Mouse (Mus musculus): ENCODE measurements around the gene Fbxl8.
A peak's percentile ranks its signal among the peaks of the same experiment; 100 is the strongest.
"Not testable (repeated sequence)": the region's sequence is repeated elsewhere in the genome, so short reads cannot be mapped to it uniquely, and the experiment has no call there.

DNA sequence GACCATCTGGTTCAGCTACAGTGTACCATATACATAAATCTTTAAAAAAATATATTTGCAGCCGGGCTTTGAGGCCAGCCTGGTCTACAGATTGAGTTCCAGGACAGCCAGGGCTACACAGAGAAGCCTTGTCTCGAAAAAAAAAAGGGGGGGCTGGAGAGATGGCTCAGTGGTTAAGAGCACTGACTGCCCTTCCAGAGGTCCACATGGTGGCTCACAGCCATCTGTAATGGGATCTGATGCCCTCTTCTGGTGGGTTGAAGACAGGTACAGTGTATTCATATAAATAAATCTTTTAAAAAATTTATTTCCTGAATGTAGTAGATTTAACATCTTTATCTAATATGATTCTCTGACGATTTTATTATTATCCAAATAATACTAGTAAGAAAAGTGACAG lies 27.4 kb downstream of the Fbxl8 start:
- peak; percentile 6; the same call in 1 of the 2 replicates for TF ChIP-seq CTCF (IDR thresholded peaks at IDR 0.05; ENCODE audit: control insufficient read depth, insufficient read depth, low read length)
- TF ChIP-seq POLR2A (IDR thresholded peaks at IDR 0.05; ENCODE audit: borderline replicate concordance, control insufficient read depth, low read depth, low read length) = not testable (repeated sequence)
